Mouse (Mus musculus): Measurements from ENCODE around the gene Foxn3.

- TF ChIP-seq CTCF (IDR thresholded peaks at IDR 0.05; ENCODE audit: insufficient read depth, low read depth, low read length) = no peak
- no peak for TF ChIP-seq POLR2A (IDR thresholded peaks at IDR 0.05; ENCODE audit: insufficient read depth, low read depth, low read length)
Observed at GRCm38 (mm10) chr12:99219812-99220211, 343.6 kb downstream of the Foxn3 start.

Measured in olfactory bulb, adult 2 months (tissue).